Mouse (Mus musculus): ENCODE data around the gene Cfap221.

DNA sequence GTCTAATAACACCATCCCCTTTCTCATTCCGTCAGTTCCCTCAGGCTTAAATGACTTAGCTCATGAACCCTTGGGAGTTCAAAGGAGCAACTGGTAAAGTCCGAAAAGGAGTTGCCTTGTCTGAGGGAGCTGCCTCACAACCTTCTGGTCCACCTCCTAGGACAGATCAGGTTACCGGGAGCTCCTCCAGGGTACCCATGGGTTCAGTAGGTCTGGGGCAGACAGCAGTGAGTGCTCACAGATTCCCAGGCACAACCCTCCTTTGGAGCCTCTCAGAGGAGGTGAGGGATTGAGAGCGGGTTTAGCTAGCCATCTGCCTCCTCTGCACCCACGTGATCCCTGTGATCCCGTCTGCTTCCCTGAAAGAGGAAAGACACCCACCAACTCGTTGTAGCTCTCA is 60.2 kb downstream of the Cfap221 start:
- TF ChIP-seq POLR2AphosphoS2 (IDR thresholded peaks at IDR 0.05; ENCODE audit: low read length) = no peak
- no peak for TF ChIP-seq CTCF (IDR thresholded peaks at IDR 0.05 in 2 of 3, conservative IDR thresholded peaks at IDR 0.05 in 1 of 3; ENCODE audit: control insufficient read depth in 1 of 3, insufficient read depth in 1 of 3, low read depth in 2 of 3, low read length in 3 of 3, poor library complexity in 1 of 3, severe bottlenecking in 1 of 3)
- no peak for TF ChIP-seq SMC3 (IDR thresholded peaks at IDR 0.05; ENCODE audit: low read depth, low read length)

Data from MEL (cell line).